Mouse (Mus musculus): Measurements from ENCODE around the gene Lekr1. TPM values are rescaled to one million over a fixed set of nuclear protein-coding genes. Genes with fewer than 3 reads are reported as not detected.

The Lekr1 gene
- polyA plus RNA-seq, 1 experiment, result 4.9 TPM

- no peak for DNase-seq (ENCODE audit: low read depth)
- TF ChIP-seq POLR2A (IDR thresholded peaks at IDR 0.05; ENCODE audit: borderline replicate concordance, extremely low read depth, insufficient read depth, insufficient read length, poor library complexity, severe bottlenecking) (no peak), CTCF (IDR thresholded peaks at IDR 0.05; ENCODE audit: borderline replicate concordance, extremely low read depth, insufficient read depth, insufficient read length) (no peak)
Measured at GRCm38 (mm10) chr3:65860903-65861302, 194.9 kb downstream of the Lekr1 start.

DNA sequence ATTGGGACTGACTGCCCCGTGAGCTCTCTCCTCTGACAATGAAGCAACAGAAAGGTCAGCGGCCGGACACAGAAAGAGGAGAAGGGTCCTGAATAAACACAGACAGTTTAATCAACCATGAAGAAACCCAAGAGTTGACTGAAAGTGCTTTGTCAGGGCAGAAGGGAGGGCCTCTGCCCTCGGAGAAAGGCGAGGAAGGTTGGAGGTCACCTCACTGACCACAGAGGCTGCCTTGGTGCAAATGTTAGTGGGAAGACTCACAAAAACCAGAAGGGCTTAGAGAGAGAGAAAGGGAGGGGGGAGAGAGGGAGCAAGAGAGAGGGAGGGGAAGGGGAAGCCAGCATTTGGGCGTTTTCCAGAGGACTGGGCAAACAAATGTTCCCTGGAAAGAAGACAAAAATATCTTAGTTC lies 195.4 kb downstream of the Lekr1 start:
- TF ChIP-seq POLR2A (IDR thresholded peaks at IDR 0.05; ENCODE audit: borderline replicate concordance, extremely low read depth, insufficient read depth, insufficient read length, poor library complexity, severe bottlenecking), result no peak
- no peak for TF ChIP-seq CTCF (IDR thresholded peaks at IDR 0.05; ENCODE audit: borderline replicate concordance, extremely low read depth, insufficient read depth, insufficient read length)
- peak; percentile 75 for DNase-seq (ENCODE audit: low read depth)

DNA sequence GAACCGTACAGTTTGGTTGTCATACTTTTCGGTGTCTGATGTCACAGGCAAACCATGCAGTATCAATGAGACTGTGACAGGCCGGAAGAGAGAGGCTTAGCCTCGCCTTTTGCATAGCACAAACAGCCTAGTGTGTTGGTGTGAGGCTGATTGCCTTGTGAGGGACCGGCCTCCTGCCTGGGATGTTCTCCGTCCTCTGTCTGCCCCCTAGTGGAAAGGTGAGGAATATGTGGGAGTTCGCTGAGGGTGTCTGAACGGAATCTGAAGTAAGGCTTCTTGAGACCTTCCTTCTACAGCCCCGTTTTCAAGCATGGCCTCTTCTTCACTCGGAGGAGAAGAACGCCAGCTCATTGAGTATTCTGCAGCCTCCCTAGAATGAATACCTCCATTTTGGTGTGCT lies 197.3 kb downstream of the Lekr1 start:
- peak; percentile 96 for DNase-seq (ENCODE audit: low read depth)
- TF ChIP-seq POLR2A (IDR thresholded peaks at IDR 0.05; ENCODE audit: borderline replicate concordance, extremely low read depth, insufficient read depth, insufficient read length, poor library complexity, severe bottlenecking) (no peak), CTCF (IDR thresholded peaks at IDR 0.05; ENCODE audit: borderline replicate concordance, extremely low read depth, insufficient read depth, insufficient read length) (peak; percentile 99)

GRCm38 (mm10) chr3:65863762-65864377 lies 197.8 kb downstream of the Lekr1 start:
- TF ChIP-seq POLR2A (IDR thresholded peaks at IDR 0.05; ENCODE audit: borderline replicate concordance, extremely low read depth, insufficient read depth, insufficient read length, poor library complexity, severe bottlenecking), result no peak
- no peak for TF ChIP-seq CTCF (IDR thresholded peaks at IDR 0.05; ENCODE audit: borderline replicate concordance, extremely low read depth, insufficient read depth, insufficient read length)
- peak; percentile 24 for DNase-seq (ENCODE audit: low read depth)

DNA sequence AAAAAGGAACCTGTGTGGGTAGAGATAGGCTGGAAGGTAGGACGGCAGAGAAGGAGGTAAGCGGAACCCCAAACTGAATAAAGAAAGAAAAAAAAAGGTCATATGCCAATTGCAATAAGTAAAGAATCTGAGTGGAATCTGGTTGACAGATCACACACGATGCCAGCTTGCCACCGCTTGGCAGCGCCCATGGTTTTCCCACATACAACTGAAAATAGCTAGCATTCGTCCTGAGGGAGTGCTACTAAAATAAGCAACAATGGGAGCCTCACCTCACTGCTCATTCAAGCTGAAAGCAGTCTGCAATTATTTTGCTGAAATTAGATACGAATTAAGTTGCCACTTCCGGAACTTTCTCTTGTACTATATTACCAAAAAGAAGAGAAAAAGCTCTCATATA lies 202.9 kb downstream of the Lekr1 start:
- TF ChIP-seq POLR2A (IDR thresholded peaks at IDR 0.05; ENCODE audit: borderline replicate concordance, extremely low read depth, insufficient read depth, insufficient read length, poor library complexity, severe bottlenecking), result no peak
- TF ChIP-seq CTCF (IDR thresholded peaks at IDR 0.05; ENCODE audit: borderline replicate concordance, extremely low read depth, insufficient read depth, insufficient read length), result no peak
- DNase-seq (ENCODE audit: low read depth), result no peak

DNA sequence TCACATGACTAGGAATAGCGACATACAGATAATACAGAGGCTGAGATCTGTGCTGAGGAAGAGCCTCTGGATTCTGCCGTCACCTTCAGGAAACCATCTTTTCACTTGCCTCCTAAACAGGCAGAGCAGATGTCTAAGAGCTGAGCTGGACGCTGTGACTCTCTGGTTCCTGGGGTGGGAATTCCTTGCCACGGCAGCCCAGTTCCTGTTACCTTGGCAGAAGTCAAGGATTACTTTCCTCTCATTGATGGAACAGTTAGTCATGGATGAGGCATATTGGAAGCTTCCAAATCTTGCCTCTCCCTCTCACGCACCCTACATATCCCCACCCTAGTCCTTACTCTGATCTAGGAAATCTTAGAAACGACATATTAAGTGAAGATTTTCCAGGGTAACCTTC lies 203.7 kb downstream of the Lekr1 start:
- TF ChIP-seq CTCF (IDR thresholded peaks at IDR 0.05; ENCODE audit: borderline replicate concordance, extremely low read depth, insufficient read depth, insufficient read length) (no peak), POLR2A (IDR thresholded peaks at IDR 0.05; ENCODE audit: borderline replicate concordance, extremely low read depth, insufficient read depth, insufficient read length, poor library complexity, severe bottlenecking) (no peak)
- DNase-seq (ENCODE audit: low read depth), result no peak

DNA sequence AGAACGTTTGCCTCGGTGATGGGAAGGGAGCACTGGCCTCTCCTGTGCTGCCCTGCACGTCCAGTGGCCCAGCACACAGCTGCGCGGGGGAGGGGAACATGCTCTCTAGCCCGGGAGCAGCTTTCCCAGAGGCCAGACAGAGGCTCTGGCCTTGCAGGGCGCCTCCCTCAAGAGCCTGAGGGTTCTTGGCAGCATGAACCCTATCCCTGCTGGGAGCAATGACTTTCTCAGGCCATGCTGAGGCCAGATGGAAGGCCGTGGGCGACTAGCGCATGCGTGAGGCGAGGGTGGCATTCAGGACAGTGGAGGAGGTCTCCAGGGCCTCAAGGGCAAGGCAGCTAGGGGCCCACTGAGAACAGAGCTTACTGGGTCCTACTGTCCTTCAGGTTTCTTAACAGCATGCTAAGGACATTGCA lies 205.2 kb downstream of the Lekr1 start:
- peak; percentile 59 for DNase-seq (ENCODE audit: low read depth)
- TF ChIP-seq CTCF (IDR thresholded peaks at IDR 0.05; ENCODE audit: borderline replicate concordance, extremely low read depth, insufficient read depth, insufficient read length) (no peak), POLR2A (IDR thresholded peaks at IDR 0.05; ENCODE audit: borderline replicate concordance, extremely low read depth, insufficient read depth, insufficient read length, poor library complexity, severe bottlenecking) (peak; percentile 10; the same call in 1 of the 2 replicates)

DNA sequence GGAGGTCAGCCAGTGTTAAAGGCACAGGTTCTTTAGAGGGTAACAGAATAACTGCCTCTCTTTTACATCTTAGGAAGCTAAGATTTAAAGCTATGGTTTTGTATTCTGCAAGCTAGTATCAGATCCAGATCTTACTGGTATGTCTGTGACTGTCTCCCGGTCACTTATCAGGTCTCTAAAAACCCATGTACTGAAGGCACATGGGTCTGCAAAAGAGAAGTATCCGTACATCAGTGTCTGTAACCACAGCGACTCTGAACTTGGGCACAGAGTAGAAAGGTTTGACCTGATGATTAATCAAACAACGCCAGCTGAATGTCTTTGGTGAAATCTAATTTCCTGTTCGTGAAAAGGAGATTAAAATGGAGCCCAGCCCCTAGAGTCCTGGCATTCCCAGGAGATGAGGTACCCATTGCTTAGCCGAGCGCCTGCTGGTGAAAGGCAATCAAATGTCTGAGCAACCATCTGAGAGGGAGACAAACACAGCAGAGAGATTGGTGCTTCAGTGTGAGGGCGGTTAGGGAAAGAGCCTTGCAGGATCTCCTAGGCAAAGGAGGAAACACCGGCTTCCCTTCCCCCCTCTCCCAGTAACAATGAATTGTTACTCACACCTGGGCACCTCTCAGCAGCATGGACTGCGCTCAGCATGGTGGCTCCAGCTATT lies 205.7 kb downstream of the Lekr1 start:
- peak; percentile 37 for DNase-seq (ENCODE audit: low read depth)
- TF ChIP-seq POLR2A (IDR thresholded peaks at IDR 0.05; ENCODE audit: borderline replicate concordance, extremely low read depth, insufficient read depth, insufficient read length, poor library complexity, severe bottlenecking) (no peak), CTCF (IDR thresholded peaks at IDR 0.05; ENCODE audit: borderline replicate concordance, extremely low read depth, insufficient read depth, insufficient read length) (no peak)

DNA sequence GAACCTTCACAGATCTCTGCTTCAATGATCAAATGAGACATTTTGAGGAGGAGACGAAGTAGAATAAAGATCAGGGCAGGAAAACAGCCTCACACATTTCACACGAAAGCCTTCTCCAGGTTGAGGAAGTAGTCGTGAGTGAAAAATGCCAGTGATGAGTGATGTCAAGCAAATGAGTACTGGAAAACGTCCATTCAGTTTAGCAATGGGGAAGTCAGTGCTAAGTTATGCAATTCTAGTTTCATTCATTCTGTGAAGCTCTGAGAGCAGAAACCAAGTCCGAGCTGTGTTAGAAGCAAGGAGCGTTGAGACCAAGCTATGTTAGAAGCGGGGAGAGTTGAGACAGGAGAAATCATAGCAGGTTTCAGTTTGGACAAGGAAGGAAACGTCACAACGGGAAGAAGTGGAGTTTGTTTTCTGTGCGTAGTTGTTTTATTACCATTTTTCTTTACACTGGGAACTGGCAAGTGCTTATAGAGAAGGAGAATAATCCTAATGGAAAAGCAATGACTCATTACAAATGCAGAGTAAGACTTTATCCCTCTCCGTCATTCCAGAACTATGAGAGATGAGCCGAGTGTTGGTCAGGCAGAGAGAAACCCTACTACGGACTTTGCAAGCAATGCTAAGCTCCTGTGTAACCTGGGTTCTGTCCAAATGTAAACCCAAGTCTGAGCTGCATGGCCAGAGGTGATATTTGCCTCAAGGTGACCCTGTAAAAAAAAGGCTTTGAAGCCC lies 207.2 kb downstream of the Lekr1 start:
- no peak for DNase-seq (ENCODE audit: low read depth)
- TF ChIP-seq CTCF (IDR thresholded peaks at IDR 0.05; ENCODE audit: borderline replicate concordance, extremely low read depth, insufficient read depth, insufficient read length) (no peak), POLR2A (IDR thresholded peaks at IDR 0.05; ENCODE audit: borderline replicate concordance, extremely low read depth, insufficient read depth, insufficient read length, poor library complexity, severe bottlenecking) (no peak)

Other genes starting within 250 kb of the Lekr1 start
- gene Tiparp, start 137.8 kb upstream of the Lekr1 start, polyA plus RNA-seq (2012; rRNA removed), result 9.1 and 9.8 TPM in 2 replicates